Mouse (Mus musculus): Measurements from ENCODE around the gene H2-M5.

DNA sequence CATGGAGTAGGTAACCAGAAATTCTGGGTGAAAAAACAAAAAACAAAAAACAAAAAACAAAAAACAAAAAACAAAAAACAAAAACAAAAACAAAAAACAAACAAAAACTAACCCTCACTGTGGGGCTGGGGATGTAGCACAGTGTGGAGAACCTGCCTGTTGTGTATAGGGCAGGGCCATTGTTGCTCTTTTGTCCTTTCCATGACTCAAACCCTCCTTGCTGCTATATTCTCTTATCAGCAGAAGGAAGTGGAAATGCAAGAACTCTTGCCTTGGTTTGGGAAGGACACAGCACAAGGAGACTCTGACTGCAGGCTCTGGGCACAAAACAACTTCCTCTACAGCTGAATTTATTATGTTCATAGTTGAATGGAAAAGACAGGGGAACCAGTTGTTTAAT is 27.0 kb upstream of the H2-M5 start:
- TF ChIP-seq CHD2 (IDR thresholded peaks at IDR 0.05; ENCODE audit: low read depth, low read length) (no peak), ZNF384 (IDR thresholded peaks at IDR 0.05; ENCODE audit: low read depth, low read length) (no peak), HCFC1 (IDR thresholded peaks at IDR 0.05; ENCODE audit: borderline replicate concordance, insufficient read depth, low read length) (no peak), MAFK (IDR thresholded peaks at IDR 0.05; ENCODE audit: insufficient read depth, low read depth, low read length) (no peak), ZC3H11A (IDR thresholded peaks at IDR 0.05; ENCODE audit: borderline replicate concordance, low read depth, low read length) (no peak)
